In genomic region chr4:76073286-76073685, GRCm38 (mm10) we compare ENCODE assay signal across 19 mouse cellular contexts.
"Had no signal": no experiment of that assay in that cellular context is flagged by ENCODE, and none has a peak within 500 bp of the region (broad histone marks: within the 10 kb centered on the region; RNA-seq: fewer than 3 reads in every experiment).

No protein-coding gene starts in this region.

- H3K4me3 ChIP-seq: left cerebral cortex, adult 2 months; limb, embryonic 12.5 days; limb, embryonic 15.5 days; midbrain, embryonic 12.5 days; midbrain, embryonic 15.5 days; myocyte; neural tube, embryonic 13.5 days; stomach, embryonic 15.5 days had no signal

- H3K9me3 ChIP-seq: limb, embryonic 12.5 days; limb, embryonic 15.5 days; midbrain, embryonic 12.5 days; midbrain, embryonic 15.5 days; neural tube, embryonic 13.5 days; stomach, embryonic 15.5 days had no signal

- H3K27me3 ChIP-seq: limb, embryonic 12.5 days; limb, embryonic 15.5 days; midbrain, embryonic 12.5 days; midbrain, embryonic 15.5 days; neural tube, embryonic 13.5 days; stomach, embryonic 15.5 days had no signal

- ATAC-seq: intestine, postnatal 0 days; lung, postnatal 0 days; midbrain, embryonic 15.5 days had no signal

- H3K4me2 ChIP-seq: limb, embryonic 12.5 days; limb, embryonic 15.5 days; lung, embryonic 14.5 days; midbrain, embryonic 12.5 days; midbrain, embryonic 15.5 days; neural tube, embryonic 13.5 days; stomach, embryonic 15.5 days had no signal

- DNase-seq: kidney, adult 2 months; kidney, postnatal 36 days; layer of hippocampus, postnatal 36 days; lung, embryonic 14.5 days; retina, postnatal 1 day; right cerebral cortex, postnatal 25 days; spleen, adult 18-20 months; thymus, postnatal 25 days had no signal

- H3K9ac ChIP-seq: limb, embryonic 12.5 days; limb, embryonic 15.5 days; lung, embryonic 14.5 days; midbrain, embryonic 12.5 days; midbrain, embryonic 15.5 days; neural tube, embryonic 13.5 days; stomach, embryonic 15.5 days had no signal

- H3K4me1 ChIP-seq: limb, embryonic 12.5 days; limb, embryonic 15.5 days; midbrain, embryonic 12.5 days; midbrain, embryonic 15.5 days; neural tube, embryonic 13.5 days; stomach, embryonic 15.5 days had no signal

- H3K27ac ChIP-seq: left cerebral cortex, adult 2 months; limb, embryonic 12.5 days; limb, embryonic 15.5 days; macrophage; midbrain, embryonic 12.5 days; midbrain, embryonic 15.5 days; neural tube, embryonic 13.5 days; stomach, embryonic 15.5 days had no signal

- H3K36me3 ChIP-seq: midbrain, embryonic 12.5 days; midbrain, embryonic 15.5 days; stomach, embryonic 15.5 days had no signal
